Mouse (Mus musculus): ENCODE measurements around the gene Aspg. TPM values are rescaled to one million over a fixed set of nuclear protein-coding genes. Genes with fewer than 3 reads are reported as not detected.

Aspg gene
- polyA plus RNA-seq, 1 experiment from 2014 or later = 1.1 TPM

- Histone ChIP-seq H3K9ac (ENCODE audit: low read depth, low read length) (no peak overlapping the region), H3K4me2 (replicated peaks; ENCODE audit: low read depth, low read length) (no peak overlapping the region), H3K27ac (ENCODE audit: low read depth, low read length) (no peak overlapping the region), H3K36me3 (ENCODE audit: control insufficient read depth, insufficient read depth, low read length) (no peaks in the 10 kb centered on the region), H3K4me3 (ENCODE audit: low read length) (no peak overlapping the region), H3K9me3 (ENCODE audit: control insufficient read depth, low read length) (no peaks in the 10 kb centered on the region), H3K4me1 (ENCODE audit: control insufficient read depth, insufficient read depth, low read length) (0 out of 2 replicates have a peak, but pooled peaks cover 4% of the 10 kb centered on the region), H3K27me3 (ENCODE audit: control insufficient read depth, insufficient read depth, low read length) (peaks cover 29% of the 10 kb centered on the region)
- 63% methylated on average over 14 of the region's 14 CpGs for WGBS
- ATAC-seq (ENCODE audit: low FRiP score, low TSS enrichment) = no peak
Observed at GRCm38 (mm10) chr12:112126931-112127635, 20.6 kb downstream of the Aspg start.

- H3K27me3 ChIP-seq (ENCODE audit: control insufficient read depth, insufficient read depth, low read length) = peaks cover 35% of the 10 kb centered on the region
- ATAC-seq (ENCODE audit: low FRiP score, low TSS enrichment) = no peak
- no peak overlapping the region for H3K4me2 ChIP-seq (replicated peaks; ENCODE audit: low read depth, low read length)
- H3K9ac ChIP-seq (ENCODE audit: low read depth, low read length) = no peak overlapping the region
- 0 out of 2 replicates have a peak, but pooled peaks cover 4% of the 10 kb centered on the region for H3K4me1 ChIP-seq (ENCODE audit: control insufficient read depth, insufficient read depth, low read length)
- no peaks in the 10 kb centered on the region for H3K9me3 ChIP-seq (ENCODE audit: control insufficient read depth, low read length)
- WGBS = 81% methylated on average over 4 of the region's 4 CpGs
- H3K36me3 ChIP-seq (ENCODE audit: control insufficient read depth, insufficient read depth, low read length) = no peaks in the 10 kb centered on the region
- no peak overlapping the region for H3K4me3 ChIP-seq (ENCODE audit: low read length)
- no peak overlapping the region for H3K27ac ChIP-seq (ENCODE audit: low read depth, low read length)
Observed at GRCm38 (mm10) chr12:112128526-112128925, 22.0 kb downstream of the Aspg start.

- peak overlapping the region; percentile 68; the same call in 1 of the 2 replicates for H3K4me3 ChIP-seq (ENCODE audit: low read length)
- 55% methylated on average over 6 of the region's 6 CpGs for whole genome bisulfite sequencing
- 0 out of 2 replicates have a peak, but pooled peaks cover 4% of the 10 kb centered on the region for H3K4me1 ChIP-seq (ENCODE audit: control insufficient read depth, insufficient read depth, low read length)
- no peaks in the 10 kb centered on the region for H3K36me3 ChIP-seq (ENCODE audit: control insufficient read depth, insufficient read depth, low read length)
- no peak overlapping the region for H3K4me2 ChIP-seq (replicated peaks; ENCODE audit: low read depth, low read length)
- no peak for ATAC-seq (ENCODE audit: low FRiP score, low TSS enrichment)
- H3K9ac ChIP-seq (ENCODE audit: low read depth, low read length) = no peak overlapping the region
- peak overlapping the region; percentile 82; the same call in 1 of the 2 replicates for H3K27ac ChIP-seq (ENCODE audit: low read depth, low read length)
- peaks cover 35% of the 10 kb centered on the region for H3K27me3 ChIP-seq (ENCODE audit: control insufficient read depth, insufficient read depth, low read length)
- no peaks in the 10 kb centered on the region for H3K9me3 ChIP-seq (ENCODE audit: control insufficient read depth, low read length)
Observed at GRCm38 (mm10) chr12:112129300-112129856, 22.9 kb downstream of the Aspg start.

GRCm38 (mm10) chr12:112130161-112130860, 23.8 kb downstream of the Aspg start:
- peak; percentile 79 for ATAC-seq (ENCODE audit: low FRiP score, low TSS enrichment)
- WGBS = under 1% methylated on average over 79 of the region's 79 CpGs

GRCm38 (mm10) chr12:112130957-112131356, 24.5 kb downstream of the Aspg start:
- Histone ChIP-seq H3K27ac (ENCODE audit: low read depth, low read length) (no peak overlapping the region), H3K27me3 (ENCODE audit: control insufficient read depth, insufficient read depth, low read length) (peaks cover 38% of the 10 kb centered on the region), H3K9ac (ENCODE audit: low read depth, low read length) (peak overlapping the region; percentile 75), H3K4me3 (ENCODE audit: low read length) (peak overlapping the region; percentile 68), H3K4me2 (replicated peaks; ENCODE audit: low read depth, low read length) (peak overlapping the region; percentile 96), H3K36me3 (ENCODE audit: control insufficient read depth, insufficient read depth, low read length) (no peaks in the 10 kb centered on the region), H3K4me1 (ENCODE audit: control insufficient read depth, insufficient read depth, low read length) (0 out of 2 replicates have a peak, but pooled peaks cover 4% of the 10 kb centered on the region), H3K9me3 (ENCODE audit: control insufficient read depth, low read length) (no peaks in the 10 kb centered on the region)
- ATAC-seq (ENCODE audit: low FRiP score, low TSS enrichment) = peak; percentile 5; the same call in 1 of the 2 replicates
- 11% methylated on average over 28 of the region's 32 CpGs for WGBS

More at GRCm38 (mm10) chr12:112130161-112130860, 23.8 kb downstream of the Aspg start:
- H3K4me3 ChIP-seq (ENCODE audit: low read length) = peak overlapping the region; percentile 68
- H3K27ac ChIP-seq (ENCODE audit: low read depth, low read length) = peak overlapping the region; percentile 82
- H3K27me3 ChIP-seq (ENCODE audit: control insufficient read depth, insufficient read depth, low read length) = peaks cover 38% of the 10 kb centered on the region
- peak overlapping the region; percentile 96 for H3K4me2 ChIP-seq (replicated peaks; ENCODE audit: low read depth, low read length)
- no peaks in the 10 kb centered on the region for H3K36me3 ChIP-seq (ENCODE audit: control insufficient read depth, insufficient read depth, low read length)
- peak overlapping the region; percentile 75 for H3K9ac ChIP-seq (ENCODE audit: low read depth, low read length)
- 0 out of 2 replicates have a peak, but pooled peaks cover 4% of the 10 kb centered on the region for H3K4me1 ChIP-seq (ENCODE audit: control insufficient read depth, insufficient read depth, low read length)
- H3K9me3 ChIP-seq (ENCODE audit: control insufficient read depth, low read length) = no peaks in the 10 kb centered on the region

- 4% methylated on average over 5 of the region's 5 CpGs for WGBS
Observed at GRCm38 (mm10) chr12:112140231-112140630, 33.8 kb downstream of the Aspg start.

GRCm38 (mm10) chr12:112140745-112141144, 34.3 kb downstream of the Aspg start:
- no peaks in the 10 kb centered on the region for H3K9me3 ChIP-seq (ENCODE audit: control insufficient read depth, low read length)
- WGBS = 68% methylated on average over 7 of the region's 7 CpGs
- no peak overlapping the region for H3K4me2 ChIP-seq (replicated peaks; ENCODE audit: low read depth, low read length)
- no peak overlapping the region for H3K4me3 ChIP-seq (ENCODE audit: low read length)
- no peak overlapping the region for H3K27ac ChIP-seq (ENCODE audit: low read depth, low read length)
- no peak for ATAC-seq (ENCODE audit: low FRiP score, low TSS enrichment)
- H3K36me3 ChIP-seq (ENCODE audit: control insufficient read depth, insufficient read depth, low read length) = no peaks in the 10 kb centered on the region
- peaks cover 19% of the 10 kb centered on the region for H3K4me1 ChIP-seq (ENCODE audit: control insufficient read depth, insufficient read depth, low read length)
- peaks cover 39% of the 10 kb centered on the region for H3K27me3 ChIP-seq (ENCODE audit: control insufficient read depth, insufficient read depth, low read length)
- H3K9ac ChIP-seq (ENCODE audit: low read depth, low read length) = no peak overlapping the region

More at GRCm38 (mm10) chr12:112140231-112140630, 33.8 kb downstream of the Aspg start:
- Histone ChIP-seq H3K4me2 (replicated peaks; ENCODE audit: low read depth, low read length) (no peak overlapping the region), H3K9ac (ENCODE audit: low read depth, low read length) (no peak overlapping the region), H3K4me3 (ENCODE audit: low read length) (no peak overlapping the region), H3K9me3 (ENCODE audit: control insufficient read depth, low read length) (no peaks in the 10 kb centered on the region), H3K27ac (ENCODE audit: low read depth, low read length) (no peak overlapping the region), H3K36me3 (ENCODE audit: control insufficient read depth, insufficient read depth, low read length) (no peaks in the 10 kb centered on the region), H3K4me1 (ENCODE audit: control insufficient read depth, insufficient read depth, low read length) (peaks cover 14% of the 10 kb centered on the region), H3K27me3 (ENCODE audit: control insufficient read depth, insufficient read depth, low read length) (peaks cover 39% of the 10 kb centered on the region)
- ATAC-seq (ENCODE audit: low FRiP score, low TSS enrichment) = no peak

GRCm38 (mm10) chr12:112141300-112141699, 34.8 kb downstream of the Aspg start:
- H3K36me3 ChIP-seq (ENCODE audit: control insufficient read depth, insufficient read depth, low read length) = no peaks in the 10 kb centered on the region
- WGBS = 3% methylated on average over 6 of the region's 6 CpGs
- H3K9ac ChIP-seq (ENCODE audit: low read depth, low read length) = no peak overlapping the region
- H3K4me1 ChIP-seq (ENCODE audit: control insufficient read depth, insufficient read depth, low read length) = peaks cover 21% of the 10 kb centered on the region
- no peak overlapping the region for H3K27ac ChIP-seq (ENCODE audit: low read depth, low read length)
- no peak overlapping the region for H3K4me3 ChIP-seq (ENCODE audit: low read length)
- H3K9me3 ChIP-seq (ENCODE audit: control insufficient read depth, low read length) = no peaks in the 10 kb centered on the region
- H3K4me2 ChIP-seq (replicated peaks; ENCODE audit: low read depth, low read length) = no peak overlapping the region
- peaks cover 39% of the 10 kb centered on the region for H3K27me3 ChIP-seq (ENCODE audit: control insufficient read depth, insufficient read depth, low read length)
- no peak for ATAC-seq (ENCODE audit: low FRiP score, low TSS enrichment)
